Mouse (Mus musculus): ENCODE measurements around the gene Dnm1l.
"Not testable (repeated sequence)": the region's sequence is repeated elsewhere in the genome, so short reads cannot be mapped to it uniquely, and the experiment has no call there.

Gene Dnm1l

DNA sequence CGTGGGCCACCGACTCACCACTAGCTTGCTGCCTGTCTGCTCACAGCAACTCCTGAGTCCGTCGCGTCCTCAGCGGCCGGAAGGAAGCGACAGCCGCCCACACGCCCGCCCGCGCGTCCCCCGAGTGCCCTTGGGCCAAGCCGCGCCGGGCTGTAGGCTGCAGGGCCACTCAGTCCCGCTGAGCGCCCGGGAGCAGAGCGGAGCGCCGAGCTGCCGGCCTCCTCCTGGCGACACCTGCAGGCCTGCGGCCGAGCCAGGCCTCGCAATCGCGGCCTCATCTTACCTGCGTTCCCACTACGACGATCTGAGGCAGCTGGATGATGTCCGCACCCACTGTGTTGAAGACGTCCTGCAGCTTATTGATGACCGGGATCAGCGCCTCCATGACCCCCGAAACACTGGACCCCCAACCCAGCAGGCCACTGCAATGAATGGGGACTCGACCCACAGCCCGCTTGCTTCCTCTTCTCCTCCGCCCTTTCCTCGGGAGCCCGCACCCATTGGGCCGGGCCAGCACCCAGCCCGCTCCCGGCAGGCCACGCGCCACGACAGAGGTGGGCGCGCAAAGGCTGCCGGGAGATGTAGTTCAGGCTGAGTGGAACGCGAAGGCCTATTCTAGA, at the start of gene Dnm1l:
Dnm1l (minus strand) TSS at position 479 of the 620 bp plus-strand sequence.
- DNase-seq (ENCODE audit: low read depth, low spot score): peak; percentile 78

DNA sequence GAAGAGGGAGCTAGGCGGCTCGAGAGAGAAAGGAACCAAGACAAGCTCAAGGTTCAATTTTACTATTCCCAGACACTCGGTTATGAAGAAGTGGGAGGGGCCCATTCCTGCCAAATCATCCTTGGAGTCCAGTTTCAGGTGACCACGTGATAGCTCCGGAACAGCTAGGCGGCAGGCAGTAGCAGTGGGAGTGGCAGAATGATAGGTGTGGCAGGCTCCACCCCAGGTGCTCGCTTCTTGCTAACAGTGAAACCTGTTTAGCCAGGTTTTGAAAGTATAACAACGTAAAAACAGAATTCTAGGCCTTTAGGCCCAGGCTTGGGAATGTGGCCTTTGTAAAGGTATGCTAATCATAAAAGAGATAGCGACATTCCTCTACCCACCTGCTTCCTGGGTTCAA, 8.5 kb upstream of the Dnm1l start:
- DNase-seq (ENCODE audit: low read depth, low spot score): not testable (repeated sequence)

DNA sequence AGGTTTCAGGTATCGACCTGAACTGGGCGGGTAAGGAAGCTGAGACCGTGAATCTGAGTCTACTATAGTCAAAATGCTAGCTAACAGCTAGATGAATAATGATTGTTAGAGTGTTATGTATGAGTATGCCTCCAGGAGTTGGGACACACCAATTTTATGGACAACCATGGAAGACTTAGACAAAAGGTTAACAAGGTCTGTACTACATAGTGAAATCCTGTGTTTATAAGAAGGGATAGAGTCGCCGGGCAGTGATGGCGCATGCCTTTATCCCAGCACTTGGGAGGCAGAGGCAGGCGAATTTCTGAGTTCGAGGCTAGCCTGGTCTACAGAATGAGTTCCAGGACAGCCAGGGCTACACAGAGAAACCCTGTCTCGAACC, 333 bp upstream of the Dnm1l start:
- DNase-seq (ENCODE audit: low read depth, low spot score): not testable (repeated sequence)

DNA sequence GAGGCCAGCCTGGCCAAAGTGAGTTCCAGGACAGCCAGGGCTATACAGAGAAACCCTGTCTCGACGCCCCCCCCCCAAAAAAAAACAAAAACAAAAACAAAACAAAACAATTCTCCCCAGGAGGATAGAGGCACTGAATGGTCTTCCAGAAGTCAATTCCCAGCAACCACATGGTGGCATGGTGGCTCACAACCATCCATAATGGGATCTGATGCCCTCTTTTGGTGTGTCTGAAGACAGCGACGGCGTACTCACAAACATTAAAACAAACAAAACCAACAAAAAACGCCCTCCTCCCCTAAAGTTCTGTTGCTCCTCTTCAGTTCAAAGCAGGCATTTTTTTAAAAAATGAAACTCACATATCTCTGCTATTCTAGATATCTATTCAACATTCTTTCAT, 851 bp downstream of the Dnm1l start:
- no peak for DNase-seq (ENCODE audit: low read depth, low spot score)

DNA sequence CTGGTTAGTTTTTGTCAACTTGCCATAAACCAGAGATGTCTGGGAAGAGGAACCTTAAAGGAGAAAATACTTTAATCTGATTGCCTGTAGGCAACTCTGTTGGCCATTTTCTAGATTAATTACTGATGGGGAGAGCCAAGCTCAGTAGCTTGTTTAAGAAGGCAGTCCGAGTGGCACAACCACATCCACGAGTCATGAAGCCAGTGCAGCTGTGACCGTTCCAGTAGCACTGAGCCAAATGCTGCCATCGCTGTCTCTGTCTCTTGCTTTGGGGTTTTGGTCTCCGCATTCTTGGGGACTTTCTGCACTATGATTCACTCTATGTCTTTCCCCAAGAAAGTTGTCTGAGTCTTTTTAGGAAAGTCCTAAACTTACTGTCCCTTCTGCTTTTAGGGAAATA, 12.3 kb downstream of the Dnm1l start:
- DNase-seq (ENCODE audit: low read depth, low spot score): no peak

DNA sequence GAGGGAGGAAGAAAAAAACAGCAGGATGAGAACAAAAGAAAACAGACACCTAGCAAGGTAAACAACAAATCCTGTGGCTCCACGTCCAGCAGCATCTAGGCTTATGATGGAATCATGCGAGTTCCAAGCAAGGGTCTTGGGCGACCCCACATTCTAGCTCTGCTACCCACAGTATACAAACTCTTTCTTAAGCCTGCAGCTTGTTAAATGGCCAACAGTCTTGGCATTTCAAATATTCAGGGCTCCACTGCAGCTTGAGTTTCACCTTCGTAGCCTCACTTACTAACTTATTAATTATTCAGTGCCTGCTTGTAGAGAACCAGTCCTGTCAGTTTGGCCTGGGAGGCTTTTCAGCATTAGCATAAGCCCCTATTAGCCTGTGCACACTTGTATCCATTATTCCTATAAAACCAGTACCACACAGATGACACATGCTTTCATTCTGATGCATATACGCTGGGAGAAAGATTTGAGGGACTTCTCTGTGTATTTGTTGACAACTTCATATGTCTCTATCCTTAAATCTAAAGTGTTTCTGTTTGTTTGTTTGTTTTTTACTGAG, 32.9 kb downstream of the Dnm1l start:
- DNase-seq (ENCODE audit: low read depth, low spot score): no peak

DNA sequence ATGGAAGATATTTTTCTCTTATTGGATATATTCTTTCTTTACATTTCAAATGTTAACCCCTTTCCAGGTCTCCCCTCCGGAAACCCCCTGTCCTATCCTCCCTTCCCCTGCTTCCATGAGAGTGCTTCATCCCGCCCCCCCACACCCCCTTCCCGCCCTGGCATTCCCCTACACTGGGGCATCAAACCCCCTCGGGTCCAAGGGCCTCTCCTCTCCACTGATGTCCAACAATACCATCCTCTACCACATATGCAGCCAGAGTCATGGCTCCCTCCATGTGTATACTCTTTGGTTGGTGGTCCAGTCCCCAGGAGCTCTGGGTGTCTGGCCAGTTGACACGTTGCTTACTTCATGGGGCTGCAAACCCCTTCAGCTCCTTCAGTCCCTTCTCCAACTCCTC, 47.4 kb downstream of the Dnm1l start:
- DNase-seq (ENCODE audit: low read depth, low spot score): no peak

DNA sequence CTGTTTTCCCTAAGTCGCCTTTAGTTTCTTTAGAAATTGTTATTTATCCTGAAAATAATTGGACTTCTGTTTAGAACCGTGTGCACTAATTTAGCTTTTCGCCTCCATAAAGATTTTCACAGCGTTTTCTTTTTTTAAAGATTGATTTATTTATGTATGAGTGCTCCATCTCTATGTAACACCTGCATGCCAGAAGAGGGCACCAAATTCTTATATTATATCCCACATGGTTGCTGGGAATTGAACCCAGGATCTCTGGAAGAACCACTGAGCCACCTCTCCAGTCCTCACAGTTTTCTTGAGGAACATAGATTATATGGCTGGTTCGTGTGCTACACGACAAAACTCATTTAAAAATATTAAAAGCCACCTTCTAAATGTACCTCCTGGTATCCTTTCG, 54.9 kb downstream of the Dnm1l start:
- no peak for DNase-seq (ENCODE audit: low read depth, low spot score)

DNA sequence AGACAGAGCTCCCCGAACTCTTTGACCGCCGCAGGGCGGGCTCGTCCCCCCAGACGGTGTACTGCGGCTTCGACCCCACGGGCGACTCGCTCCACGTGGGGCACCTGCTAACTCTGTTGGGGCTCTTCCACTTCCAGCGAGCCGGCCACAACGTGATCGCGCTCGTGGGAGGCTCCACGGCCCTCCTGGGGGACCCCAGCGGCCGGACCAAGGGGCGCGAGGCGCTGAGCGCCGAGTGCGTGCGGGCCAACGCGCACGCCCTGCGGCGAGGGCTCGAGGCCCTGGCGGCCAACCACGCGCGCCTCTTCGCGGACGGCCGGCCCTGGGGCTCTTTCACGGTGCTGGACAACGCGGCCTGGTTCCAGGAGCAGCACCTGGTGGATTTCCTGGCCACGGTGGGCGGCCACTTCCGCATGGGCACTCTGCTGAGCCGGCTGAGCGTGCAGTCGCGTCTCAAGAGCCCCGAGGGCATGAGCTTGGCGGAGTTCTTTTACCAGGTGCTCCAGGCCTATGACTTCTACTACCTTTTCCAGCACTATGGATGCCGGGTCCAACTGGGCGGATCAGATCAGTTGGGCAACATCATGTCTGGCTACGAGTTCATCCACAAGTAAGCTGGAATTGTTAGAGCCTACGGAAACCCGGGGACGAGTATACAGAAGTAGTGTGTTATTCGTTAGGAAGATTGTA, 55.5 kb downstream of the Dnm1l start:
- peak; percentile 5 for DNase-seq (ENCODE audit: low read depth, low spot score)

DNA sequence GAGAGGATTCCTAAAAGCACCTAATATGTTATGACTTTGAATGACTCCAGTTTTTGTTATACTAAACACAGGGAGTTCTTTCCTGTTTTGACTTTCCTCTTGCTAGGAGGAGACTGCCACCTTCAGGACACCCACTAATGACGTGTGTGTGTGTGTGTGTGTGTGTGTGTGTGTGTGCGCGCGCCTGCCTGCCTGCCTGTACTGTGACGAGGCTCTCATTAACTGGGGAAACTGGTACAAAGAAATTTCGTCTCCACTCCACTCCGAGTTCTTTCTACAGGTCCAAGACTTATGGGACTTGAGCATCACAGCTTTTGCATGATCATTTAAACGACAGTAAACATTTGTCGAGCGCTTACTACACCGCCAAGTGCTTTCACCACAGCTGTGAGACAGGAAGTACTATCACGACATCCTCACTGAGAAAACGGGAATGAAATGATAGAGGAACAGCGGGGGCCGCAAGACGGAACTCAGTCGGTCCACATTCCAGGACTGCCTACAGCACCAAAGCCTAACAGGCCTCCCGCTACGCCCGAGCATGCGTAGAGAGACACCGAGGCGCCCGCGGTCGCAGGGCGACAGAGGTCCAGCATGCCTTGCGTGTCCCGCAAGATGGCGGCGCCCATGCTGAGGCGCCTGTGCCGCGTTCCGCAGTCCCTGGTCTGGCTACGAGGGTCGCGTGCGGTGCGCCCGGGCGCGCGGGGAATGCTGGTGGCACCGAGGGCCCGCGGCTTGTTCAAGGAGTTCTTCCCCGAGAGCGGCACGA, 56.2 kb downstream of the Dnm1l start, which contains the start of gene Yars2:
Yars2 (plus strand) TSS at position 597 of the 769 bp plus-strand sequence.
- DNase-seq (ENCODE audit: low read depth, low spot score): peak; percentile 94

DNA sequence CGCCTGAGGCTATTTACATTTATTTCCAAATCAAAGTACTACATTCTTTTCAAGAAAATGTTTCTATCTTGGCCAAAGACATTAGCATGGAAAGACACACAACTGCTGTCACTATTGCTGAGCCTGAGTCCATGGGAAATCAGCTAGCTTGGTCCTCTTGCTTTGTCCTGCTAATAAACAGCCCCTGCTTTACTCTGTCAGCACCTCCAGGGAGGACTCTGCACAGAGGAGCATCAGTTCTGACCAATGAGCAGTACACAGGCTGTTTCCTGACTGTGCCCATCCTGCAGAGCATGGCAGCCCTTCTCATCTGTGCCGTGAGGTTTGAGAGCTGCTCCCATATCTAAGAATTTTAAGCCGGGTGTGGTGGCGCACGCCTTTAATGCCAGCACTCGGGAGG, 85.0 kb downstream of the Dnm1l start:
- DNase-seq (ENCODE audit: low read depth, low spot score): no peak

DNA sequence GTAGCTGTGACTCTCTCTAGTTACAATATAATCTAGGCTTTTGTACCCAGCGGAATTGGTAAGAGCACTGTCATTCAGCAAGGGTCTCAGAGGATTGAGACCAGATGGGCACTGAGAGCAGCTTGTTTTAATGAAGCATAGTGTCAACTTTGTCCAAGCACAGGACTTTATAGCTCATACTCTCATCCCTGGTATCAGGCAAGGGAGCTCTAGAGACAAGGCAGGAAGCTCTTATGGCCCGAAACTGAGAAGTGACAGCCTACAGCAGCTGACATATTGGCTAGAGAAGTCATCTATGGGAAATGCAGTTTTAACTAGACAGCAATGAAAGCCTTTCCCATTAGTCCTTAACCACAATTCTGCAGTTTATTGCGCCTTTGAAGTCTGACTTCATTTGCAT, 85.8 kb downstream of the Dnm1l start:
- DNase-seq (ENCODE audit: low read depth, low spot score): no peak

DNA sequence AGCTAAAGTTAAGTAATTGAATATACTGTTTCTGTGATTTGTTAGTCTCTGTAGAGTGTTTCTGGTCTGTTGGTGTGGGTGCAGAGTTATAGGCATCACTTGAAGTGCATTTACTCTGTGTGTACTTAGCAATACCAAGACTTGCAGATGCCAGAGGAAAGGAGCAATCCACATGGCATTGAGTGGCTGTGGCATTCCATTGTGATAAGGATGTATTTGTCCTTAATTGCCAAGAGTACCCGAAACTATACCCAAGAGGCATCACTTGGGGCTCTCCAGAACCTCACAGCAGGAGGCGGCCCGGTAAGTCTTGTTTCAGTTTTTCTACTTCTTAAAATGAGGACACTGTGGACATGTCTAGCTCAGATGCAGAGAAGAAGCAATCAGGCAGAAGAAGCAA, 96.3 kb downstream of the Dnm1l start:
- DNase-seq (ENCODE audit: low read depth, low spot score): no peak
